Mouse (Mus musculus) liver, embryonic 12.5 days (tissue): ENCODE measurements around the gene Sipa1l3. TPM values are rescaled to one million over a fixed set of nuclear protein-coding genes. Genes with fewer than 3 reads are reported as not detected.

Experiments
- ATAC-seq: fragments of 200-750 bp; cut with Nextera tagmentation; 2 replicates; pipeline ENCODE4 v1.8.0; 2017; ENCODE audit warnings: moderate number of reproducible peaks, mild to moderate bottlenecking, moderate library complexity
- H3K27ac ChIP-seq: fragments of 300-500 bp; sonication (generic); 2 replicates; pipeline ENCODE4 v1.5.1; 2016; ENCODE audit warnings: mild to moderate bottlenecking
- H3K27me3 ChIP-seq: fragments of 300-500 bp; sonication (generic); replicated peaks from 2 replicates; pipeline ENCODE4 v1.6.1; 2016; ENCODE audit warnings: mild to moderate bottlenecking, moderate library complexity
- H3K36me3 ChIP-seq: fragments of 300-500 bp; sonication (generic); 2 replicates; pipeline ENCODE4 v1.6.1; 2016; ENCODE audit warnings: mild to moderate bottlenecking, moderate library complexity
- H3K4me1 ChIP-seq: fragments of 300-500 bp; sonication (generic); 2 replicates; pipeline ENCODE4 v1.6.1; 2016
- H3K4me2 ChIP-seq: fragments of 300-500 bp; sonication (generic); 2 replicates; pipeline ENCODE4 v1.6.1; 2016; ENCODE audit warnings: mild to moderate bottlenecking, moderate library complexity
- H3K4me3 ChIP-seq: fragments of 300-500 bp; sonication (generic); 2 replicates; pipeline ENCODE4 v1.5.1; 2016; ENCODE audit warnings: mild to moderate bottlenecking, moderate library complexity
- H3K9ac ChIP-seq: fragments of 300-500 bp; sonication (generic); 2 replicates; pipeline ENCODE4 v1.6.1; 2016; ENCODE audit warnings: mild to moderate bottlenecking, moderate library complexity
- H3K9me3 ChIP-seq: fragments of 300-500 bp; sonication (generic); replicated peaks from 2 replicates; pipeline ENCODE4 v1.6.1; 2016; ENCODE audit warnings: mild to moderate bottlenecking, moderate library complexity
- WGBS: fragments of 180-500 bp; shearing (Covaris S2); methylation state at CpG from one replicate; pipeline ENCODE4 v1.1.7; 2016; ENCODE audit not compliant: insufficient replicate concordance; 5-methylcytosine and 5-hydroxymethylcytosine counted together
- polyA plus RNA-seq: library from polyadenylated mRNA; unstranded; fragments of >200 nt; fragmentation: Nextera tagmentation; extraction: Ambion mirVana; gene quantifications from 2 replicates; pipeline ENCODE4 v1.2.1, GENCODE M21; 2016

The Sipa1l3 gene
- 4.1 and 4.7 TPM in 2 replicates for polyA plus RNA-seq

- Histone ChIP-seq H3K27me3 (no peaks in the 10 kb centered on the region), H3K9ac (peak within 1 kb of the TSS; percentile 86), H3K27ac (0 out of 2 replicates have a peak within 1 kb of the TSS, but pooled peaks have one; percentile 20), H3K4me2 (peak within 1 kb of the TSS; percentile 98), H3K9me3 (no peaks in the 10 kb centered on the region), H3K4me1 (peaks cover 37% of the 10 kb centered on the region), H3K36me3 (no peaks in the 10 kb centered on the region), H3K4me3 (peak within 1 kb of the TSS; percentile 87)
- 1% methylated on average over 88 of the region's 88 CpGs for WGBS
- ATAC-seq: peak; percentile 99
Measured at GRCm38 (mm10) chr7:29518421-29519210, at the start of gene Sipa1l3. Sipa1l3 (minus strand) TSS chr7:29518641.

- no peaks in the 10 kb centered on the region for H3K27me3 ChIP-seq
- no peak overlapping the region for H3K9ac ChIP-seq
- H3K36me3 ChIP-seq: no peaks in the 10 kb centered on the region
- H3K27ac ChIP-seq: no peak overlapping the region
- no peak overlapping the region for H3K4me3 ChIP-seq
- no peak for ATAC-seq
- no peak overlapping the region for H3K4me2 ChIP-seq
- H3K9me3 ChIP-seq: no peaks in the 10 kb centered on the region
- WGBS: 70% methylated on average over 10 of the region's 10 CpGs
- H3K4me1 ChIP-seq: no peaks in the 10 kb centered on the region
Measured at GRCm38 (mm10) chr7:29563006-29563405, 44.6 kb upstream of the Sipa1l3 start.

- no peaks in the 10 kb centered on the region for H3K4me1 ChIP-seq
- H3K27ac ChIP-seq: no peak overlapping the region
- H3K4me2 ChIP-seq: no peak overlapping the region
- 62% methylated on average over 9 of the region's 9 CpGs for WGBS
- no peak overlapping the region for H3K9ac ChIP-seq
- no peaks in the 10 kb centered on the region for H3K9me3 ChIP-seq
- no peaks in the 10 kb centered on the region for H3K27me3 ChIP-seq
- no peak overlapping the region for H3K4me3 ChIP-seq
- no peaks in the 10 kb centered on the region for H3K36me3 ChIP-seq
- ATAC-seq: no peak
Measured at GRCm38 (mm10) chr7:29561046-29561445, 42.6 kb upstream of the Sipa1l3 start.

GRCm38 (mm10) chr7:29559290-29559689 lies 40.8 kb upstream of the Sipa1l3 start:
- Histone ChIP-seq H3K36me3 (no peaks in the 10 kb centered on the region), H3K27ac (no peak overlapping the region), H3K9ac (no peak overlapping the region), H3K4me3 (no peak overlapping the region), H3K4me1 (no peaks in the 10 kb centered on the region), H3K27me3 (no peaks in the 10 kb centered on the region), H3K4me2 (no peak overlapping the region), H3K9me3 (no peaks in the 10 kb centered on the region)
- WGBS: 53% methylated on average over 4 of the region's 4 CpGs
- no peak for ATAC-seq

- WGBS: 63% methylated on average over 1 of the region's 1 CpGs
- ATAC-seq: no peak
- H3K4me2 ChIP-seq: no peak overlapping the region
Measured at GRCm38 (mm10) chr7:29558744-29559143, 40.3 kb upstream of the Sipa1l3 start.

GRCm38 (mm10) chr7:29556283-29556682 lies 37.8 kb upstream of the Sipa1l3 start:
- Histone ChIP-seq H3K9me3 (0 out of 2 replicates have a peak, but pooled peaks cover 4% of the 10 kb centered on the region), H3K9ac (no peak overlapping the region), H3K4me1 (no peaks in the 10 kb centered on the region), H3K27me3 (no peaks in the 10 kb centered on the region), H3K4me3 (no peak overlapping the region), H3K4me2 (no peak overlapping the region), H3K27ac (no peak overlapping the region), H3K36me3 (no peaks in the 10 kb centered on the region)
- 54% methylated on average over 4 of the region's 4 CpGs for WGBS
- no peak for ATAC-seq

More at GRCm38 (mm10) chr7:29558744-29559143, 40.3 kb upstream of the Sipa1l3 start:
- no peaks in the 10 kb centered on the region for H3K36me3 ChIP-seq
- no peak overlapping the region for H3K27ac ChIP-seq
- no peak overlapping the region for H3K9ac ChIP-seq
- H3K9me3 ChIP-seq: no peaks in the 10 kb centered on the region
- no peaks in the 10 kb centered on the region for H3K4me1 ChIP-seq
- no peak overlapping the region for H3K4me3 ChIP-seq
- H3K27me3 ChIP-seq: no peaks in the 10 kb centered on the region

GRCm38 (mm10) chr7:29555521-29555920 lies 37.1 kb upstream of the Sipa1l3 start:
- no peak overlapping the region for H3K4me3 ChIP-seq
- WGBS: 54% methylated on average over 5 of the region's 5 CpGs

GRCm38 (mm10) chr7:29555051-29555450 lies 36.6 kb upstream of the Sipa1l3 start:
- Histone ChIP-seq H3K27ac (no peak overlapping the region), H3K4me3 (no peak overlapping the region), H3K36me3 (no peaks in the 10 kb centered on the region), H3K27me3 (no peaks in the 10 kb centered on the region), H3K9ac (no peak overlapping the region), H3K9me3 (0 out of 2 replicates have a peak, but pooled peaks cover 4% of the 10 kb centered on the region), H3K4me2 (no peak overlapping the region), H3K4me1 (no peaks in the 10 kb centered on the region)
- no peak for ATAC-seq
- WGBS: 72% methylated on average over 13 of the region's 13 CpGs

More at GRCm38 (mm10) chr7:29555521-29555920, 37.1 kb upstream of the Sipa1l3 start:
- no peak for ATAC-seq
- H3K9me3 ChIP-seq: 0 out of 2 replicates have a peak, but pooled peaks cover 4% of the 10 kb centered on the region
- no peak overlapping the region for H3K27ac ChIP-seq
- H3K36me3 ChIP-seq: no peaks in the 10 kb centered on the region
- H3K27me3 ChIP-seq: no peaks in the 10 kb centered on the region
- no peak overlapping the region for H3K4me2 ChIP-seq
- H3K4me1 ChIP-seq: no peaks in the 10 kb centered on the region
- no peak overlapping the region for H3K9ac ChIP-seq

GRCm38 (mm10) chr7:29550691-29551090 lies 32.2 kb upstream of the Sipa1l3 start:
- Histone ChIP-seq H3K4me1 (no peaks in the 10 kb centered on the region), H3K9ac (no peak overlapping the region), H3K9me3 (0 out of 2 replicates have a peak, but pooled peaks cover 4% of the 10 kb centered on the region), H3K4me2 (no peak overlapping the region), H3K4me3 (no peak overlapping the region), H3K27me3 (no peaks in the 10 kb centered on the region), H3K27ac (no peak overlapping the region), H3K36me3 (no peaks in the 10 kb centered on the region)
- WGBS: 57% methylated on average over 3 of the region's 3 CpGs
- no peak for ATAC-seq

- Histone ChIP-seq H3K9ac (no peak overlapping the region), H3K36me3 (no peaks in the 10 kb centered on the region), H3K4me1 (no peaks in the 10 kb centered on the region), H3K4me2 (no peak overlapping the region), H3K9me3 (0 out of 2 replicates have a peak, but pooled peaks cover 2% of the 10 kb centered on the region), H3K27me3 (no peaks in the 10 kb centered on the region), H3K27ac (no peak overlapping the region), H3K4me3 (no peak overlapping the region)
- 64% methylated on average over 4 of the region's 4 CpGs for WGBS
- no peak for ATAC-seq
Measured at GRCm38 (mm10) chr7:29541608-29542007, 23.2 kb upstream of the Sipa1l3 start.

GRCm38 (mm10) chr7:29541186-29541585 lies 22.7 kb upstream of the Sipa1l3 start:
- Histone ChIP-seq H3K27me3 (no peaks in the 10 kb centered on the region), H3K9ac (no peak overlapping the region), H3K9me3 (0 out of 2 replicates have a peak, but pooled peaks cover 2% of the 10 kb centered on the region), H3K4me1 (no peaks in the 10 kb centered on the region), H3K4me3 (no peak overlapping the region), H3K4me2 (no peak overlapping the region), H3K27ac (no peak overlapping the region), H3K36me3 (no peaks in the 10 kb centered on the region)
- ATAC-seq: no peak
- 70% methylated on average over 5 of the region's 5 CpGs for WGBS

- ATAC-seq: no peak
- no peak overlapping the region for H3K4me2 ChIP-seq
- no peaks in the 10 kb centered on the region for H3K4me1 ChIP-seq
- 74% methylated on average over 7 of the region's 7 CpGs for WGBS
- H3K9ac ChIP-seq: no peak overlapping the region
- H3K27ac ChIP-seq: no peak overlapping the region
- H3K36me3 ChIP-seq: no peaks in the 10 kb centered on the region
- H3K4me3 ChIP-seq: no peak overlapping the region
- H3K27me3 ChIP-seq: no peaks in the 10 kb centered on the region
- H3K9me3 ChIP-seq: 0 out of 2 replicates have a peak, but pooled peaks cover 2% of the 10 kb centered on the region
Measured at GRCm38 (mm10) chr7:29540631-29541030, 22.2 kb upstream of the Sipa1l3 start.
